Mouse (Mus musculus) hematopoietic stem cell, adult 5-6 weeks (primary cell): ENCODE measurements around the gene 4833439L19Rik. TPM values are rescaled to one million over a fixed set of nuclear protein-coding genes. Genes with fewer than 3 reads are reported as not detected.

Experiments used
- ATAC-seq, 2 experiments: fragments of 125-278 bp in 1 of 2; replicated peaks in 1 of 2; 2 replicates each; pipeline ENCODE4 v1.8.0; 2016 to 2017; ENCODE audit warnings: inconsistent platforms in 2 of 2, mild to moderate bottlenecking in 2 of 2, moderate number of reproducible peaks in 2 of 2, low read depth in 1 of 2, moderate TSS enrichment in 1 of 2; ENCODE audit not compliant: low FRiP score in 2 of 2, poor library complexity in 2 of 2, severe bottlenecking in 2 of 2, insufficient read depth in 1 of 2, low TSS enrichment in 1 of 2
- total RNA-seq: library from RNA; stranded (forward); fragments of 172-1452, 232-1000 nt; gene quantifications from 2 replicates; pipeline ENCODE4 v1.2.3, GENCODE M21; 2017

The 4833439L19Rik gene
- total RNA-seq, 1 experiment from 2014 or later = 27.9 TPM

DNA sequence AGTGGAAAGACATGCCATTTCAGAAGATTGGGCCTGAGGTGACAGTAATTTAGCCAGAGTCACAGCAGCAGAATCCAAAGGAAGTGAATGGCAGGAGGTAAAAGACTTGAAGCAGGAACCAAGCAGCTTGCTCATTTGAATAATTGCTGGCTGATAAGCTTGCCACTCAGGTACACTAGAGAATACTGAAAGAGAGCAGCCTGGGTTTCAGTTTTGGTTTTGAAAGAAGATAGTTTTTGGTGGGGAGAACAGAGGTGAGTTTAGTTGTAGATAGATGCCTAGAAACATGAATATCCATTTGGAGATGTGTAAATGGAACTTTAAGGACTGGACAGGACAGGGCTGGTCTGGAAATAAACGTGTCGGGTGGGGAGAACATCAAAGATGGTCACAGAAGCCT, 63.9 kb downstream of the 4833439L19Rik start:
- ATAC-seq = no peak

Other genes starting within 250 kb of the 4833439L19Rik start
- gene Cplx2, start 194.1 kb downstream of the 4833439L19Rik start, total RNA-seq = 2.4 and 3.4 TPM in 2 replicates
- gene Thoc3, start 96.6 kb downstream of the 4833439L19Rik start, total RNA-seq = 29.4 and 56.5 TPM in 2 replicates
- 11.4 and 13.7 TPM in 2 replicates for gene Simc1, start 61.7 kb downstream of the 4833439L19Rik start, total RNA-seq
- gene Arl10, start 9.6 kb upstream of the 4833439L19Rik start, total RNA-seq = 9.3 and 9.9 TPM in 2 replicates
- gene Nop16, start 24.7 kb upstream of the 4833439L19Rik start, total RNA-seq = 56.9 and 59.5 TPM in 2 replicates
- 36.7 and 40.1 TPM in 2 replicates for gene Higd2a, start 24.8 kb upstream of the 4833439L19Rik start, total RNA-seq
- 30.5 and 40.7 TPM in 2 replicates for gene Cltb, start 45.9 kb upstream of the 4833439L19Rik start, total RNA-seq
- 44.5 and 51.6 TPM in 2 replicates for gene Faf2, start 56.3 kb upstream of the 4833439L19Rik start, total RNA-seq
- gene Rnf44, start 128.5 kb upstream of the 4833439L19Rik start, total RNA-seq = 24.5 and 44.4 TPM in 2 replicates
- not detected in 2 replicates for gene Cdhr2, start 136.0 kb upstream of the 4833439L19Rik start, total RNA-seq
- not detected in 2 replicates for gene Gprin1, start 184.4 kb upstream of the 4833439L19Rik start, total RNA-seq
- gene Sncb, start 201.2 kb upstream of the 4833439L19Rik start, total RNA-seq = not detected in 2 replicates
- gene Eif4e1b, start 218.6 kb upstream of the 4833439L19Rik start, total RNA-seq = not detected in 2 replicates
- 1.3 TPM in 1 of 2 replicates, not detected in the other for gene Tspan17, start 223.9 kb upstream of the 4833439L19Rik start, total RNA-seq